Mouse (Mus musculus) liver, embryonic 14.5 days (tissue): ENCODE data around the gene Tat.

Source experiments
- CTCF ChIP-seq: IDR thresholded peaks from 2 replicates; pipeline ENCODE4 v1.5.1; 2016; ENCODE audit warnings: antibody characterized with exemption, low read depth, control low read depth
- EP300 ChIP-seq: IDR thresholded peaks from 2 replicates; pipeline ENCODE4 v1.6.1; 2016; ENCODE audit warnings: antibody characterized with exemption, low read depth

- TF ChIP-seq EP300, result no peak
- TF ChIP-seq CTCF, result no peak
Measured at GRCm38 (mm10) chr8:109992951-109993350, 2.7 kb downstream of the Tat start.
